Mouse (Mus musculus): Measurements from ENCODE around the gene Coasy.
A peak's percentile ranks its signal among the peaks of the same experiment; 100 is the strongest.

Coasy gene

DNA sequence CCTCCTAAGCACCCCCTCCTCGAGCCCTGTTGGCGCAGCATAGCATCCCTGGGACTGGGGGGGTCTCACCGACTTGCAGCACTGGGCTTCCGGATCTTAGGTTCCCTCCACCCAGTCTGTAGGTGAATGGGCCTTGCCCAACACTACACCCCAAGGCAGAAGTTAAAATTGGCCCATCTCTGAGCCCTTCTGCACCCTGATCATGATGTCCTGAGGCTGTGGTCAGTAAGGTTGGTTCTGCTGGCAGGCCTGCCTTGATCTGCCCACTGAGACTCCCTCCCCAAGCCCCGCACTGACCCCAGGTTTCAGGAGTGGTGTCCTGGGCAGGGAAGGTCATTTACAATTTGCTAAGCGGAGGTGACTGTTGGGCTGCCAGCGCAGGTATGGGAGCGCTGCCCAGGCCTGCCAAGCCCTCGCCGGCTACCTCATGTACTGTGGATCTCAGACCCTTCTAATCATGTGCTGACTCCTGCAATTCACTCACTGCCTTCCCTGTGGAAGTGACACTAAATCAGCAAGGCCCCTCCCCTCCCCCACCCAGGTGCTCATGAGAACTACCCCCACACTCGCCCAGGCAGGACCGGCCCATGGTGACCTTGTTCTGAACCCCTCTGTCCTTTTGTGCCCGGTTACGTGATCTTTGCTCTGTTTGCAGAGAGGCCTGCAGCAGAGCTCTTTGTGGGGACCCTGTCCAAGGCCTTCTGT, 19.2 kb upstream of the Coasy start:
- DNase-seq: no peak

DNA sequence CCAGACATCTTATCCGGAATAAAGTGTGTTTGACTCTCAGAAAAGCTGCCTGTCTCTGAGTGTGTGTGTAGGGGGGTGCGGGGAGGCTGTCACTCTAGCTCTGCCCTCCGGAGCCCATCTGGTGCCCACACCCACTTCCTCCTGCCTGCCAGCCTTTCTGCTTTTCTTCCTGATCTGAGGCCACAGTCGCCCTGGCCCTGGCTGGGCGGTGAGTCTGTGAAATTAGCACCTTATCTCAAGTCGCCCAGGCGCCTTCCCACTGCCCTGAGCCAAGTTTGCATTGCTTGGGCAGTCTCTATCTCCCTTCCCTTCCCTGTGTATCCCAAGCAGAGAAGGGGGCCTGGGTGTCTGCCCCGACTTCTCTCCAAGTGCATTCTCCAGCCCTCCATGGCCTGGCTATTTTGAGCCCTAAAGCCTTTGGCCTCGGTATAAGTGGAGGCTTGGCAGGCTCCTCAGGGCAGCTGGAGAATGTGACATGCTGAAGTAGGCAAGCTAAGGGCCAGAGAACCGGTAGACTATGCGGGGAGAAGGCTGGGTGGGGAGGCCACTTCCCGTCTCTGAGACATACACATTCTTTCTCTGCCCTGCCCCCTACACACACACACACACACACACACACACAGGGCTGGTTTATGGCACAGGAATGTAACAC, 18.6 kb upstream of the Coasy start:
- peak; percentile 84 for DNase-seq

DNA sequence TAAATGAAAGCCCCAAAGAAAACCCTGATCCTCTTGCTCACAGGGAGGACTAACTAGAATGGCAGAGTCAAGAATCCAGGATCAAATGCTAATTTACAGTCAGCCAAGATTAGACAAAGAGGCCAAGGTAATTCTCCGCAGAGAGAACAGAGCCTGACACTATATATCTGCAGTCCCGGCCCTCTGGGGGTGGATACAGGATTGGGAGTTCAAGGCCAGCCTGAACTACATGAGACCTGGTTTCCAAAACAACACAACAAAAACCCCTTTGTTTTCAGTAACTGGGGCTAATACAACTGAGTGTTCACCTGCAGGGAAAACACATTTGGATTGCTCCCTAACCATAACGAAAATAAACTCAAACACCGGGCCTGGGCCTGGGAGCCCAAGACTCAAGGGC, 17.9 kb upstream of the Coasy start:
- DNase-seq: no peak

DNA sequence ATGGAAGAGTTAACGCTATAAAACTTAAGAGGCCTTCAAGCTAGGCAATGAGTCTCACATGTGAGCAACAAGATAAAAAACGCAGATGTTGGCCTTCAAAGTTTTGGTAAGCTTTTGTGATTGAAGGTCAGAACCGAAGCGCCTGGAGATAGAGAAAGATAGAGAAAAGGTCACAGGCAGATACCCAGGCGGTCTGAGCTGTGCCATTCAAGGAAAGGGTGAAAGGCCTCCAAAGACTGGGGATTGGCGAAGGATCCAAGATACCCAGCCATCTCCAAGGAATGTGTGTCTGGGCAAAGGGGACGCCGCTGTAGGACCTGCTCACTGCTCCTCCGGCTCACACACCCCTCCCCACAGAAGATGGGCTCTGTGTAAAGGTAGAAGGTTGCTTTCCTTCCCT, 17.4 kb upstream of the Coasy start:
- DNase-seq: no peak

DNA sequence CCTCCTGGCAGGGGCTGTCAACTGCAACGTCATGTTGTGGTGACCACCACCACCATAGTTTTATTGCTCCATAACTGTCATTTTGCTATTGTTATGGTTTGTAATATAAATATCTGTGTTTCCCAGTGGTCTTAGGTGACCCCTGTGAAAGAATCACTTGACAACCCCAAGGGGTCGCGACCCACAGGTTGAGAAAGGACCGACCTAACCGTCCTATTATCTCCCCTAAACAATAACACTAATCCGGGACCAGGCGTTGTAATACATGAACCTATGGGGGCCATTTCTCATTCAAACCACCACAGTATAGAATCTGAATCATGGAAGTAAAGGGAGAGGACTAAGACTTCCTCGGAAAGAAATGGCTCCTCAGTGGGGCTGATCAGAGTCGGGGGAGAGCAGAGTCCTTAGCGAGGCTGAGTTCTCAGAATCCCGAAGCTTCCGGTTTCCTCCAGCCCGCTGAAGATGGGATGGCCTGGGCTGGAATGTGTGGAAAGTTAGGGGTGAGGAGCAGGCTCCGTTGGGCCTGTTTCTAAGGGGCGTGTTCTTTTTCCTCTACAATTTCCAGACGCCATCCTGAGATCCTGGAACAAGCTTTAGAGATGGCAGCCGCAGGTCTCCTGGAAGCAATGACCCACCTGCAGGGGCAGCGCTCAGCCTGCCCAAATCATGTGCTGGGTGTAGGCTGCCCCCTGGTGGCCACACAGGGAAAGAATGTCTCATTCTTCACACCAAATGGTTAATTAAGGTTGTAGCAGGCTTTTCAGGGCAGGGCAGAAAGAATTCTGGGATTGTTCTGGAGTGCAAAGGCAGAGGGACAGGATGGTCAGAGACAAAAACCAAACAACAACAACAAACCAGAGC, 15.6 kb upstream of the Coasy start:
- peak; percentile 77 for DNase-seq

DNA sequence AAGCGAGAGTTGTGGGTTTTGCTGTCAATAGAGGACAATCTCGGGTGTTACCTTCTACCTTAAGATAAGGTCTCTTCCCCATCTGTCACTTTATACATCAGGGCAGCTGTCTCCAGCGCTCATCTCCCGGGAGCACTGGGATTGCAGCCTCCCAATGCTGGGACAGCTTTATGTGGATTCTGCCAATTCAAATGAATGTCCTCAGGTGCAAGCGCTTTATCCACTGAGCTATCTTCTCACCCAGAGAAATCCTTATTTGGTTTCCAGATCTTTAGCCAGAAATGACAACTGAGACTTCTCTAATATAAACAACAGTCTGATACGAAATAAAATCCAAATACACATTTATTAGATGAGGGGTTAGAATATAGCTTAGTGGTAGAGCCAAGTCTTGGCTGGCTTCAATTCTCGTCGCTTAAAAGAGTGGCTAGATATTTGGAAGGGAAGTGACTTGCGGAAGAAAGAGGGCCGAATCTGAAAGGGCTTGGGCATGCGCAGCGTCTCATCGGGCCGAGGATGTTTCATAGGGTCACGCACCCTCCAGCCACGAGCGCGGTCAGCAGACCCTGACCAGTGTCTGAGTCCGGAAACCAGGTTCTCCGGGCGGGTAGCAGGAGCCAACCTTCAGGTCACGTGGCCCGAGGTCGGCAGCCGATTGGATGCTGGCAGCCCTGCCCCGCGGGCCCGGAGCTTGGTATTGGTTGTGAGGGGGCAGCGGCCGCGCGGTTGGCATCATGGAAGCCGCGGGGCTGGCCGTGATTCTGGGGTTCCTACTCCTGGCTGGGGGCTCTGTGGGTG, 12.8 kb upstream of the Coasy start, which contains the start of gene Naglu:
Gene Naglu (plus strand): TSS at position 622 of the 798 bp plus-strand sequence.
- DNase-seq: peak; percentile 97

DNA sequence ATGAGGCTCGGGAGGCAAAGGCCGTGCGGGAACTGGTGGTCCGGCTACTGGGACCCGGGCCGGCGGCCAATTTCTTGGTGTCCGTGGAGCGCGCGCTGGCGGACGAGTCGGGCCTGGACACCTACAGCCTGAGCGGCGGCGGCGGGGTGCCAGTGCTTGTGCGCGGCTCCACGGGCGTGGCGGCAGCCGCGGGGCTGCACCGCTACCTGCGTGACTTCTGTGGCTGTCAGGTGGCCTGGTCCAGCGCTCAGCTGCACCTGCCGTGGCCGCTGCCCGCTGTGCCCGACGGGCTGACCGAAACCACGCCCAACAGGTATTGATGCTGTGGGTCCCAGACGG, 12.2 kb upstream of the Coasy start:
- DNase-seq: no peak

DNA sequence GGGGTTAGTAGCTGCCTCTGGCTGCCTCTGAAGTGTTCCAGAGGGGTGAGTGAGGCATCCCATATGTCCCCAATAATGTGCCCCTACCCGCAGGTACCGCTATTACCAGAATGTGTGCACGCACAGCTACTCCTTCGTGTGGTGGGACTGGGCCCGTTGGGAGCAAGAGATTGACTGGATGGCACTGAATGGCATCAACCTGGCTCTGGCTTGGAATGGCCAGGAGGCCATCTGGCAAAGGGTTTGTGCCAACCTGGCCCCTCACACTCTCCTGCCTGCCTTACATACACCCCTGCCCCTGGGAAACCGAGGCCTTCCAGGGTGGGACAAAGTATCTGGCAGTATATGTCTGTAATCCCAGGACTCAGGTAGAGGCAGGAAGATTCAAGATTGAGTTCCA, 11.4 kb upstream of the Coasy start:
- no peak for DNase-seq

DNA sequence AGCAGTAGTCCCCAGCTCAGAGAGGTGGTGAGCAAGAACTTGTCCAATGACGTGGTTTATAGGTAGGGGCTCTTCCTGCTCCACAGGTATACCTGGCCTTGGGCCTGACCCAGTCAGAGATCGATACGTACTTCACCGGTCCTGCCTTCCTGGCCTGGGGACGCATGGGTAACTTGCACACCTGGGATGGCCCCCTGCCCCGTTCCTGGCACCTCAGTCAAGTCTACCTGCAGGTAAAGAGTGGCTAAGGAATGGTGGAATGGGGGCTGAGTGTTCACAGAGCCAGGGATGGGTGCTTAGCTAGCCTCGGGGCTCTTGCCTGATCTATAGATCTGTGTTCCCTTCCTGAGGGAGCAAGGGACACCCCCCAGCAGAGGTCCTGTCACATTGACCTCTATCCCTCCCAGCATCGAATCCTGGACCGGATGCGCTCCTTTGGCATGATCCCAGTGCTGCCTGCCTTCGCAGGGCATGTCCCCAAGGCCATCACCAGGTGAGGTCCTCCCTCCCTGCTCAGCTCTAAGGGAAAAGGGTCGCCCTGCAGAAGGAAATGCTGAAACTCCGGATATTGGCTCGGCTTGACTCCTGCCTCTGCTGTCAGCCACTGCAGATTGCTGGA, 10.4 kb upstream of the Coasy start:
- no peak for DNase-seq

DNA sequence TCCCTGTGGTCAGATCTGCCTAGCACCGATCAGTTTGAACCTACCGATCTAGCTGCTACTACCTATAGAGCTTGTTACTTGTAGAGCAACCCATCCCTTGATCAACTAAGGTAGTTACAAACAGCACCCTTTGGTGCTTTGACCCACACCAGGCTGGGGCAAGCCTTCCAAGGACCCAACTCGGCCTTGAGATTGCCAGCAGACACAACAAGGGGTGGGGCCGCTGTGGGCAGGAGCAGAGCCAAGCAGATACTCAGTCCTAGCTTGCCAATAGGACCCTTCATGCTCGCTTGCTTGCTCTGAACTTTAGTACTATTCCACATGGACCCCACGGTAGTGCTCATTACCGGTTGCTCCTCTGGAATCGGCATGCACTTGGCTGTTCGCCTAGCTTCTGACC, 4.2 kb upstream of the Coasy start, which contains the start of gene Hsd17b1:
Gene Hsd17b1 (plus strand): TSS at position 291 of the 400 bp plus-strand sequence.
- DNase-seq: no peak

DNA sequence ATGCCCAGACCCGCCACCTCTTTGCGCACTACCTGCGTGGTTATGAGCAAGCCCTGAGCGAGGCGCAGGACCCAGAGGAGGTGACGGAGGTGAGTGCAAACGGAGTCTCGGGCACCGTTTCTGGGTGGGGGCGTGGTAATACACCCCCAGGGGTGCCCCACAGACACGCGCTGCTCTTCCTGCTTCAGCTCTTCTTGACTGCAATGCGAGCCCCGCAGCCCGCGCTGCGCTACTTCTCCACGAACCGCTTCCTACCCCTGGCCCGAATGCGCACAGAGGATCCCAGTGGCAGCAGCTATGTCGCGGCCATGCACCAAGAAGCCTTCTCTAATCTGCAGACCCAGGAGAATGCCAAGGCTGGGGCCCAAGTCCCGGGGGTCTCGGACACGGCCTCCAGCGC, 2.6 kb upstream of the Coasy start:
- peak; percentile 4 for DNase-seq

DNA sequence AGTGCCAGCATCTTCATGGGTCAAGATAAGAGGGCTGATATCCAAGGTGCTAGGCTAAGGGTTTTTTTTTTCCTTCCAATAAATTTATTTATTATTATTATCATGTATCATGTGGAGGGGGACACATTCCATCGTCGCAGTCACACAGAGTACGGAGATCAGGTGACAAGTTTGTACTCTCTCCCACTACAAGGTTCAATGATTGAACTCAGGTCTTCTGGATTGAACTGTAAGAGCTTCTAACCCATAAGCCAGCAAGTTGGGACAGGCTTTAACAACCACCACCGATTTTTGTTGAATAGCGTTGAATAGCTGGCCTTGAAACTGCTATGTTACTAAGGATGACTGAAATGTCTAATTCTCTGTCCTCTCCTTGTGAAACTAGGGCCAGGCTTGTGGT, 1.9 kb upstream of the Coasy start:
- DNase-seq: peak; percentile 2

DNA sequence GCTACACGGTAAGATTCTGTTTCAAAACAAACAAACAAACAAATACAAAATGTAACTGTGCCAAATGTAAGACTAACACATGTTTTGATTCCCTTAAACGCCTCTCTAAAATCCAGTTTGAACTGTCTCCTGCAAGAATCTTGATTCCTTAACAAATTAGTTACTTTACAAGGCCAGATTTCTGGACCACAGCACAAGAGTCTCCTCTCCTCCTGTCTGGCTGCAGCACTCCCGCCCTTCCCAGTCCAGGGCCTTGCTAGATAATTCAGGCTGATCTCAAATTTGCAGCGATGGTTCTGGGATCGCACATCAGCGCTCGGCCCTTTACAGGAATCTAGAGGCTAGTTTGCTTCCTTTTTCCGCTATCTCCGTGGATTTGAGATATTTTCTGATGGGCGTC, 706 bp upstream of the Coasy start:
- peak; percentile 4 for DNase-seq

DNA sequence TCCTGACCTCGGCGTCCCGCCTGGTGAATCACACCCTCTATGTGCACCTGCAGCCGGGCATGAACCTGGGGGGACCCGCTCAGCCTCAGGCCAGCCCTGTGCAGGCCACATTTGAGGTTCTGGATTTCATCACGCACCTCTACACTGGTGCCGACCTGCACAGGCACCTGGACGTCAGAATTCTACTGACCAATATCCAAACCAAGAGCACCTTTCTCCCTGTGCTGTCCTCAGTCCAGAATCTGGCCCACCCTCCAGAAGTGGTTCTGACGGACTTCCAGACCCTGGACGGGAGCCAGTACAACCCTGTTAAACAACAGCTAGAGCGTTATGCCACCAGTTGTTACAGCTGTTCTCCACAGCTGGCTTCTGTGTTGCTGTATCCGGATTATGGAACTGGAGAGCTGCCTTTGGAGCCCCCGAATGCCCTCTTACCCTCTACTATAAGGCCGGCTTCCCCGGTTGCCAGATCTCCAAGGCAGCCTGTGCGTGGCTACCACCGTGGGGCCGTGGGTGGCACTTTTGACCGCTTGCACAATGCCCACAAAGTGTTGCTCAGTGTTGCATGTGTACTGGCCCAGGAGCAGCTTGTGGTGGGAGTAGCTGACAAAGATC, 825 bp downstream of the Coasy start:
- DNase-seq: no peak

DNA sequence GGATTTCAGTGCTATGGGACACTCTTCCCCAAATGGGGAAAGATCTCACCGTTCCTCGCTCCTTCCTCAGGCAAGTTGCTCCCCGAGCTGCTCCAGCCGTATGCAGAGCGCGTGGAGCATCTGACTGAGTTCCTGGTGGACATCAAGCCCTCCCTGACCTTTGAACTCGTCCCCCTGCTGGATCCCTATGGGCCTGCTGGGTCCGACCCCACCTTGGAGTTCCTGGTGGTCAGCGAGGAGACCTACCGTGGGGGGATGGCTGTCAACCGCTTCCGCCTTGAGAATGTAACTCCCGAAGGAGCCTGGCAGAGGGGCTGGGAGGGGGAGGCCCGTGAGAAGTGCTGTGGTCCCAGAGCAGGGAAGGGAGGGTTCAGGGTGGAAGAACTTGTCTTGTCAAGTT, 1.9 kb downstream of the Coasy start:
- DNase-seq: no peak

DNA sequence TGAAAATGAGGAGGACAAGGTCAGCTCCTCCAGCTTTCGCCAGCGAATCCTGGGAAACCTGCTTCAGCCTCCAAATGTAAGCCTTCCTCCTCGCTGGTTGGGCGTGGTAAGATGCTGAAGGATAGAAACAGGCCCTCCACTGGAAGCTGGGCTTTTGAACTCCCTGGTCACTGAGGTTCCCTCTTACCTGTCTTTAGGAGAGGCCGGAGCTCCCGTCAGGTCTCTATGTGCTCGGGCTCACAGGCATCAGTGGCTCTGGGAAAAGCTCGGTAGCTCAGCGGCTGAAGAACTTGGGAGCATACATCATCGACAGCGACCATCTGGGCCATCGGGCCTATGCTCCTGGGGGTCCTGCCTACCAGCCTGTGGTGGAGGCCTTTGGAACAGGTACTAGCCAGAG, 2.4 kb downstream of the Coasy start:
- no peak for DNase-seq

DNA sequence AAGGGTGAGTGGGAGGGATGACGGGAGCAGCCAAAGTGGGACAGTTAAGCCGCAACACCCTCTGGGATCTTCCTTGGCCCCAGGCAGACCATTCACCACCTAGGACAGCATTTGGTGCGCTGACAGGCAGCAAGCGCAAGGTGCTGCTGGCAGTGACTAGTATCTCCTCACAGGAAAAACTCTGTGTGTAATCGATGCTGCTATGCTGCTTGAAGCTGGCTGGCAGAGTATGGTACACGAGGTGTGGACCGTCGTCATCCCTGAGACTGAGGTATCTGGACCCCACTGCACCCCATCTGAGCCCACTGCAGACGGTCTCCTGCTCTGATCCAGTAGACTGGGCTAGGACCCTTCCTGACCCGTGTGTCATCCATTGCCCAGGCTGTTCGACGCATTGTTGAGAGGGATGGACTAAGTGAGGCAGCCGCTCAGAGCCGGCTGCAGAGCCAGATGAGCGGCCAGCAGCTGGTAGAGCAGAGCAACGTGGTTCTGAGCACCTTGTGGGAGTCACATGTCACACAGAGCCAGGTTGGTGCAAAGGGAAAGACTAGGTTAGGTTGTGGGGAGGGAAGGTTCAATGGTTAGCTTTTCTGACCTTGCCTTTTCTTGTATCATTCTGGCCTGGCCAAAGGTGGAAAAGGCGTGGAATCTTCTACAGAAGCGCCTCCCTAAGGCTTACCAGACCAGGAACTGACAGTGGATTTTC, 3.4 kb downstream of the Coasy start:
- DNase-seq: no peak

DNA sequence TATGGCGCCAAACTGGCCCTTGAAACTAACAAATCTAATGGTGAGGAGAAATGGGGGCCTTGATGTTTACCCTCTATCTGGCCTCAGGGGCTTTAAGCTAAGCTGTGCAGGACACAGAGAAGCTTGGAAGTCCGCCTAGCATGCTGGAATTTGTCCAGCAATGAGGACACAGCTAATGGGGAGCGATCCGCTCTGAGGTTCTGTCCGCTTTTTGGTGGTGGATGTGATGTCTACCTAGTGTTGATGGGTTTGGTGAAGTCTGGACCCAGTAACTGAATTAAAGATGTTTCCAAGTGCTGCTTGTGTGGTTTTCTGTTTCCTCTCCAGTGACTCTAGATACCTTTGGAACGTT, 3.9 kb downstream of the Coasy start:
- no peak for DNase-seq

DNA sequence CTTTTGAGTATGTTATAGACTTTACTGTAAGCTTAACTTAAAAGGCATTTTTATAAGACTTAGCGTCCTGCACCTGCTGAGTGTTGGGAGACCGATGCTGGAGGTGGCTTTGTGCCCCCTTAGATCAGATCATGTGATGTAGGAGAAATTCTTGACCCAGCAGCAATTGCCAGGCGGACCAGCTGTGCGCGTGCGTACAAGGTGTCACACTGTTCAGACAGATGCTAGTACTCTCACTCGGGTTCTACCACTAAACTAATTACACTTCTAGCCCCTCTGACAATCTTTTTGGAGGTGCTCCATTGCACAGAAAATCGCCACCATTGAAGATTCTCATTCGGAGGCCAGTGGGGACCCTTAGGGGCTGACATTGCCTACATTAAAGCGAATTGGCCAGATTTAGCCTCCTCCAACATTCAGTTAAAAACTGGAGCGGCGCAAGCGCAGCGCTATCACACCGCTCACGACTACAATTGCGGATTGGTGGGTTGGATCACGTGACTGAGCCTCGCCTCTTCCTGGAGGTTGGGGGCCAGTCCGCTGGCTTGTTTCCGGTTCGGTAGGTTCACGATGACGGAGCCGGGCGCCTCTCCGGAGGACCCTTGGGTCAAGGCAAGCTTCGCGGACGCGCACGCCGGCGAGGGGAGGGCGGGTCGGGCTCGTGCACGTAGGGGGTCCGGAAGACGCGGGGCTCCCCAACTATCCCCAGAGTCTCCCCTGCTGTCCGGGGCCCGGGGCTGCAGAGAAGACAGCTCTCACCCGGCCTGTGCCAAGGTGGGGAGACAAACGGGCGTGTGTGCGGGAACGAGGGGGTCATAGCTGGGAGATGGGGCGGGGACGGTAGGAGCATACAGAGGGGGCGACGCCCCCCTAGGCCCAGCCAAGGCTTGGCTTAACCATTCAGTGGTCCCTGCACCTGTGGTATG, 4.7 kb downstream of the Coasy start, which contains the start of gene Mlx:
Gene Mlx (plus strand): TSS at position 522 of the 926 bp plus-strand sequence.
- peak; percentile 94 for DNase-seq

DNA sequence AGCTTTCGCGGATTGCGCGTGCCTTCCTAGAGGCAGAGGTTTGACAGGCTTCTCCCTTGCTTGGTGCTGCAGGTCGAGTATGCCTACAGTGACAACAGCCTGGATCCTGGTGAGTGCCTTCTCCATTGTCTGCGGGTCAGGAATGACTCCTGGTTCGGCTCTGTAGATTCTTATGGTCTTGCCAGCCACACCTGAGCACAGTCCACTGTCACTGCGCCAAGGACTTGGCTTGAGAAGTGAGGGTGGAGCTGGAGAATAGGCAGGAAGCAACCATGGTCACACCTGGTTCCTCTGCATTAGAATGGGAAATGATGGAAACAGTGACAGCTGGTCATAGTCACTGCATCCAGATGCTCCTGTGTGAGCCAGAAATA, 5.3 kb downstream of the Coasy start:
- DNase-seq: no peak
